Mouse (Mus musculus) cerebellum, adult (tissue): ENCODE results near the gene Lrrfip1.

ENCODE experiments used
- ATAC-seq: cut with Nextera tagmentation; 2 replicates; pipeline ENCODE4 v1.9.2; 2017; ENCODE audit warnings: mild to moderate bottlenecking, moderate library complexity, mixed read lengths; ENCODE audit not compliant: insufficient number of reproducible peaks, low FRiP score, low TSS enrichment

Gene Lrrfip1

GRCm38 (mm10) chr1:91077980-91078379, 79.4 kb downstream of the Lrrfip1 start:
- ATAC-seq, result no peak

DNA sequence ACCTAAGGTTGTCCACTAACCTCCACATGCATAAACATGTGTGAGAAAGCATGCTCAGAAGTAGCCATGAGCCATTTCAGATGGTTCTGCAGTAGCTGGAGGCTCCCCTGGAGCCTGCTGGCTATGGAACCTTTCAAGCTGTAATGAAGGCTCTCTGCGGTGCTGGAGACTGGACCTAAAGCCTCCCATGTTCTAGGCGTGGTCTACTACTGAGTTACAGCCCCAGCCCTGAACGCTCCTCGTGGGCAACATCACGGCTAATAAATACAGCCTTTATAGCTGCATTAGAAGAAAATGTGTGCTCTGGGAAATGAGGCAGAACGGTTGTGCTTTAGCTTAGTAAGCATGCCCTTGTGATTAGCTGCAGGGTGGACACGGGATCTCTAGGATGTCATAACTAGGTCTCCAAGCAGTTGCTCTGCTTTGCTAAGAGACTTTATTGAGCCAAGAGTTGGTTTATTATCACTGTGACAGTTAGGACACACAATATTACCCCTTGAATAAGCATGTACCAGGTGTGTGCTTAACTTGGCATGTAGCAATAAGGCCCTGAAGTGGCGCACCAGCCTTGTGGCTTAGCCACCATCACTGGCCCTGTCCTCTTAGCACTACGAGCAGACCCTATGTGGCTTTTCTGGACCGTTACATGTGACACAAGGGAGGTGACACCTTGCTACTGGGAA, 81.3 kb downstream of the Lrrfip1 start:
- ATAC-seq, result no peak

- no peak for ATAC-seq
These were observed 81.8 kb downstream of the Lrrfip1 start for GRCm38 (mm10) chr1:91080423-91080749.

- ATAC-seq, result no peak
These were observed 85.8 kb downstream of the Lrrfip1 start for GRCm38 (mm10) chr1:91084374-91084773.

DNA sequence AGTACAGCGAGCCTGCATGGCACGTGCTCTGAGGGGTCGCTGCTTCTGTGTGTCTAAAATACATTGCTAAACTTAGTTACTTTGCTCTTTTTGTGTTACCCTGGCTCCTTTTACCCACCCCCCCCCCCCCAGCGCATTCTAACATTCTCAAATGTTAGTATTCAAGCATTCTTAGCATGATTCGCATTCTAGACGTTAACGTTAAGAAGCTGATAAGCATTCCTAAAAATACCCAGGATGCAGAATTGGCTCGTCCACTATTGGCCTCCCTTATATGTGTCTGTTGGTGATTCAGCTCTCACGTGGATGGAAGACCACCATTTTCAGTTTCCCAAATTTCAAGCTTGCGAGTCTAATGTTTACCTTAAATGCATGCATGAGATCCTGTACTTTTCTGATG, 86.5 kb downstream of the Lrrfip1 start:
- ATAC-seq, result no peak

DNA sequence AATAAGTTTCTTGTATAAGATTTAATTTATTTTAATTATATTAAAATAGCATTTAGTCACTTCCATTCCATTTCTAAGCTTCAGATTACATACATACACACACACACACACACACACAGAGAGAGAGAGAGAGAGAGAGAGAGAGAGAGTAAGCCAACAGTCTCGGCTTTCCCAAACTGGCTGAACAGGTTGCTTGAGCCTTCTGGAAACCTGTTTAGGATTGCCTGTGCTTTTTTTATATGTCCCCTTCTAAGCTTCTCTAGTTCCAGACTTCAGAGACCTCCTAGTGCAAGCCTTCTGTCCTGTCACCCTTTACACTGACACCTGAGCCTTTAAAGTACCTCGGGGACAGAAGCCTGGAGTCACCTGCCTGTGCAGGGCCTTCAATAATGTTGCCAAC, 87.1 kb downstream of the Lrrfip1 start:
- ATAC-seq, result no peak

- no peak for ATAC-seq
These were observed 87.8 kb downstream of the Lrrfip1 start for GRCm38 (mm10) chr1:91086325-91086724.

GRCm38 (mm10) chr1:91086748-91087147, 88.2 kb downstream of the Lrrfip1 start:
- ATAC-seq, result no peak

GRCm38 (mm10) chr1:91088027-91088426, 89.5 kb downstream of the Lrrfip1 start:
- no peak for ATAC-seq

DNA sequence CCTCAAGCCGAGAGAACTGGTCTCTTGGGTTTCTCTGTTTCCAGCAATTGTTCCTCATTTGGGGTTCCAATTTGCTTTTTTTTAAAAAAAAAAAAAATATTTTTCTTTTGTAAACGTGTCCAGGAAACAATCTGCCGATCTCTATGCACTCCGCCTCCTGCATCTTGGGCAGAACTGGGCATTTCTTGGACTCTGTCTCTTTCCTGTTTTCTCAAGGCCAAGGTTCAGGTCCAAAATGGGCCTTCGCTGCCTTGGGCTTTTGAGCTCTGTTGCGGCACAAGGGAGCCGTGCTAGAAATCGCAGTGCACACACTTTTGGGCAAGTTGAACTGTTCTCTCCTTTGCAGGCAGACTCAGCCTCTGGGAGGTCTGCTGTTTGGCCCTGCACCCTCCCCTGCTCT, 90.4 kb downstream of the Lrrfip1 start:
- ATAC-seq, result no peak

GRCm38 (mm10) chr1:91090456-91090855, 91.9 kb downstream of the Lrrfip1 start:
- ATAC-seq, result no peak

- ATAC-seq, result no peak
These were observed 93.9 kb downstream of the Lrrfip1 start for GRCm38 (mm10) chr1:91092451-91092850.

- no peak for ATAC-seq
These were observed 94.8 kb downstream of the Lrrfip1 start for GRCm38 (mm10) chr1:91093296-91093695.

GRCm38 (mm10) chr1:91094001-91094400, 95.5 kb downstream of the Lrrfip1 start:
- ATAC-seq, result no peak

GRCm38 (mm10) chr1:91095258-91095657, 96.7 kb downstream of the Lrrfip1 start:
- ATAC-seq, result no peak

DNA sequence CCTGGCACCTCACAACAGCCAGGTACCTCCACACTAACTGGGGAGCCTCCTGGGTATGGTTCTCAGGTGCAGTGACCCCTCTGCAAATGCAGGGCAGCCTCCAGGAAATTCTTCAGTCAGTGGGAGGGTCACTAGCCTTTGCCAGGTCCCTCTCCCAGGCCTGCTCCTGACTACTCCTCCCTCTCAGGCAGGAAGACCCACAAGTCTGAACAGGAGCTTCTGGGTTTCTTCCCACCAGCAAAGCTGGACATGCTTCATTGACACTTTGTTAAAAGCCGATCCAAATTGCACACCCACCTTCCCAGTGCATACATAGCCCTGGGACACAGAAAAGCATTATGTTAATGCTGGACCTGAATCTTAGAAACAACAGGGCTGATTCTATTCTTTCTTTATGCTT, 97.3 kb downstream of the Lrrfip1 start:
- ATAC-seq, result no peak

DNA sequence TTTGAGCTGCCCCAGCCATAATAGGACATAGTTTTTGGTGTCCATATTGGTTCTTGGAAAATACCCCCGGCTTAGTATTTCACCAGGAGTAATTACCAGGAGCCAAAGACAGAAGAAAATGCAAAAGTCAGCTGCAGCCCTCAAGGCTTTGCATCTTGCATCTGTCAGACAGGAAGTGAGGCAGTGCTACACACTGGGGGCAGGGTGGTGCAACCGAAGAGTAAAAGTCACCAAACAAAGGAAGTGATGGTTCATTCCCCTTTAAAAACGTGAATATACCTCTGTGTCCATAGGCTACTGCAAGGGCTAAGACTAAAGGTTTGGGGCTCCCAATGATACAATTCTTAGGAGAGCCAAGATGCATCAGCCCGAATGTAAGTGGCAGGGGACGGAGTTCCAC, 98.0 kb downstream of the Lrrfip1 start:
- no peak for ATAC-seq

- ATAC-seq, result no peak
These were observed 98.8 kb downstream of the Lrrfip1 start for GRCm38 (mm10) chr1:91097283-91097834.

GRCm38 (mm10) chr1:91098887-91099286, 100.3 kb downstream of the Lrrfip1 start:
- no peak for ATAC-seq

DNA sequence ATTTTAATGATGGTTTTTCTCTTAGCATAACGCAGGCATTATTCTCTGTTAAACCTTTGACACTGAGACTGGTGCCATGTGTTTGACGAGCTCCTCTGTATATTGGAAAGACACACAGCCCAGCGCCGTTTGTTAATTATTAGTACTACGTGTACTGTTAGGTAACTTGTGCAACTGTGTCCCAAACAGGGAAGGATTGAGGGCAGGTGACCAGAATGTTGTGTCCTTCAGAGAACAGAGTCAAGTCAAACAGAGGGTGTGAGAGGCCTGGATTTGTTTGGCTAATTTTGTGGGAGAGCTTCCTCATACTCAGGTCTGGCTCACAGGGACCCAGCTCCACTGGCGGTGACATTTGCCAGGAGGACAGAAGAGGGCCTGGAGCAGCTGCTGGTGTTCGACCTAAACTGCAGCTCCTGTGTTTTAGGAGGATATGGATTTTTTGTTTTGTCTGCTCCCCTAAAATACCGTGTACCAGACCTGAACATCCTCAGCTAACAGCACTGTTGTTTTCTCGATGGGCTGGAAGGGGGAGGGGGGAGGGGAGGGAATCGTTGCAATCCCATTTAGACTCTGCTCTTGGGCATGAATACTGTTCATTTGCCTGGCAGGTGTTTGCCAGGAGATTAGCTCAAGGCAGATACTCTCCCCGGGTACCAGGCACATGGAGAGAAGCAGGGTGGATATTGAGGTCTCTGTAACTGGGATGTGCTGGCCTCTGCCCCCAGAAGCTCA, 103.3 kb downstream of the Lrrfip1 start:
- ATAC-seq, result no peak

- no peak for ATAC-seq
These were observed 104.9 kb downstream of the Lrrfip1 start for GRCm38 (mm10) chr1:91103366-91103983.
